Mouse (Mus musculus) left cerebral cortex, adult 8-10 months (tissue): ENCODE data around the gene Gm11639. TPM values are rescaled to one million over a fixed set of nuclear protein-coding genes. Genes with fewer than 3 reads are reported as not detected.

Experiments used
- DNase-seq, 2 experiments: peaks; one replicate each; pipeline ENCODE4 v3.0.0; 2022; ENCODE audit warnings: low spot score in 2 of 2
- total RNA-seq, 4 experiments: library from RNA; stranded (reverse); gene quantifications; 2 replicates each; pipeline ENCODE4 v1.2.4; 2022

The Gm11639 gene
- total RNA-seq, result under 1 TPM; 0.54 to 0.61 (median 0.56) TPM

- DNase-seq, result no peak
These were observed at the start of gene Gm11639 for GRCm38 (mm10) chr11:104685548-104685947. Gene Gm11639, plus strand, starts transcription at chr11:104685707.

- DNase-seq, result no peak
These were observed 48.5 kb upstream of the Gm11639 start for GRCm38 (mm10) chr11:104637010-104637409.

GRCm38 (mm10) chr11:104638006-104638405 is 47.5 kb upstream of the Gm11639 start:
- no peak for DNase-seq

GRCm38 (mm10) chr11:104638906-104639305 is 46.6 kb upstream of the Gm11639 start:
- DNase-seq, result no peak

- no peak for DNase-seq
These were observed 45.9 kb upstream of the Gm11639 start for GRCm38 (mm10) chr11:104639634-104640033.

- no peak for DNase-seq
These were observed 44.6 kb upstream of the Gm11639 start for GRCm38 (mm10) chr11:104640894-104641293.

- DNase-seq, result no peak
These were observed 42.3 kb upstream of the Gm11639 start for GRCm38 (mm10) chr11:104643236-104643635.

- DNase-seq, result no peak
These were observed 40.1 kb upstream of the Gm11639 start for GRCm38 (mm10) chr11:104645402-104645801.

GRCm38 (mm10) chr11:104646173-104646572 is 39.3 kb upstream of the Gm11639 start:
- DNase-seq, result no peak

- no peak for DNase-seq
These were observed 38.9 kb upstream of the Gm11639 start for GRCm38 (mm10) chr11:104646611-104647010.

GRCm38 (mm10) chr11:104647188-104647867 is 38.2 kb upstream of the Gm11639 start:
- DNase-seq, result no peak

GRCm38 (mm10) chr11:104648571-104648970 is 36.9 kb upstream of the Gm11639 start:
- DNase-seq, result no peak

- no peak for DNase-seq
These were observed 24.9 kb upstream of the Gm11639 start for GRCm38 (mm10) chr11:104660599-104660998.

- no peak for DNase-seq
These were observed 24.4 kb upstream of the Gm11639 start for GRCm38 (mm10) chr11:104661106-104661505.

GRCm38 (mm10) chr11:104661531-104662205 is 23.8 kb upstream of the Gm11639 start:
- no peak for DNase-seq

GRCm38 (mm10) chr11:104662573-104662972 is 22.9 kb upstream of the Gm11639 start:
- DNase-seq, result no peak

- DNase-seq, result no peak
These were observed 22.1 kb upstream of the Gm11639 start for GRCm38 (mm10) chr11:104663241-104663877.

GRCm38 (mm10) chr11:104663878-104664261 is 21.6 kb upstream of the Gm11639 start:
- no peak for DNase-seq

GRCm38 (mm10) chr11:104664441-104664840 is 21.1 kb upstream of the Gm11639 start:
- no peak for DNase-seq

- no peak for DNase-seq
These were observed 18.1 kb upstream of the Gm11639 start for GRCm38 (mm10) chr11:104667399-104667798.

GRCm38 (mm10) chr11:104673412-104673811 is 12.1 kb upstream of the Gm11639 start:
- DNase-seq, result no peak

- no peak for DNase-seq
These were observed 10.7 kb upstream of the Gm11639 start for GRCm38 (mm10) chr11:104674768-104675167.
